Mouse (Mus musculus) liver, postnatal 0 days (tissue): ENCODE data around the gene Thrsp. TPM values are rescaled to one million over a fixed set of nuclear protein-coding genes. Genes with fewer than 3 reads are reported as not detected.

Experiments used
- ATAC-seq: fragments of 200-750 bp; cut with Nextera tagmentation; 2 replicates; pipeline ENCODE4 v1.8.0; 2017; ENCODE audit warnings: mild to moderate bottlenecking, moderate library complexity
- DNase-seq: peaks from one replicate; pipeline ENCODE4 v3.0.0-alpha.2; 2016
- H3K27ac ChIP-seq: fragments of 300-500 bp; sonication (generic); 2 replicates; pipeline ENCODE4 v1.5.1; 2014; ENCODE audit warnings: antibody characterized with exemption, moderate library complexity, mild to moderate bottlenecking, low read depth
- H3K27me3 ChIP-seq: fragments of 300-500 bp; sonication (generic); 2 replicates; pipeline ENCODE4 v1.6.1; 2014; ENCODE audit warnings: low read length, control low read depth, mixed read lengths; ENCODE audit not compliant: insufficient read depth
- H3K36me3 ChIP-seq: fragments of 300-500 bp; sonication (generic); replicated peaks from 2 replicates; pipeline ENCODE4 v1.6.1; 2014; ENCODE audit warnings: mild to moderate bottlenecking, control low read depth, low read length, moderate library complexity, mixed read lengths; ENCODE audit not compliant: insufficient read depth
- H3K4me1 ChIP-seq: fragments of 300-500 bp; sonication (generic); 2 replicates; pipeline ENCODE4 v1.6.1; 2014; ENCODE audit warnings: antibody characterized with exemption, mild to moderate bottlenecking, control low read depth; ENCODE audit not compliant: insufficient read depth
- H3K4me2 ChIP-seq: fragments of 300-500 bp; sonication (generic); 2 replicates; pipeline ENCODE4 v1.6.1; 2014; ENCODE audit warnings: low read depth, mild to moderate bottlenecking, low read length, moderate library complexity, mixed read lengths
- H3K4me3 ChIP-seq: fragments of 300-500 bp; sonication (generic); 2 replicates; pipeline ENCODE4 v1.5.1; 2014; ENCODE audit warnings: low read depth, low read length
- H3K9ac ChIP-seq: fragments of 300-500 bp; sonication (generic); replicated peaks from 2 replicates; pipeline ENCODE4 v1.6.1; 2014; ENCODE audit warnings: mild to moderate bottlenecking, moderate library complexity
- H3K9me3 ChIP-seq: fragments of 300-500 bp; sonication (generic); 2 replicates; pipeline ENCODE4 v1.6.1; 2016; ENCODE audit warnings: mild to moderate bottlenecking, control low read depth, low read length, mixed read lengths
- CTCF ChIP-seq: sonication (generic); IDR thresholded peaks from 2 replicates; pipeline ENCODE4 v1.5.1; 2016; ENCODE audit warnings: antibody characterized with exemption, low read depth
- EP300 ChIP-seq: IDR thresholded peaks from 2 replicates; pipeline ENCODE4 v1.6.1; 2016; ENCODE audit warnings: antibody characterized with exemption, low read depth, mild to moderate bottlenecking
- WGBS: fragments of 180-500 bp; shearing (Covaris S2); extraction: QIAGEN DNeasy Blood & Tissue Kit; methylation state at CpG from one replicate; pipeline ENCODE4 v1.1.7; 2014; ENCODE audit not compliant: insufficient replicate concordance; 5-methylcytosine and 5-hydroxymethylcytosine counted together
- polyA plus RNA-seq: library from polyadenylated mRNA; unstranded; fragments of >200 nt; fragmentation: Nextera tagmentation; extraction: Ambion mirVana; gene quantifications from 2 replicates; pipeline ENCODE4 v1.2.1, GENCODE M21; 2015

The Thrsp gene
- polyA plus RNA-seq, 1 experiment from 2014 or later, result 2.1 TPM

DNA sequence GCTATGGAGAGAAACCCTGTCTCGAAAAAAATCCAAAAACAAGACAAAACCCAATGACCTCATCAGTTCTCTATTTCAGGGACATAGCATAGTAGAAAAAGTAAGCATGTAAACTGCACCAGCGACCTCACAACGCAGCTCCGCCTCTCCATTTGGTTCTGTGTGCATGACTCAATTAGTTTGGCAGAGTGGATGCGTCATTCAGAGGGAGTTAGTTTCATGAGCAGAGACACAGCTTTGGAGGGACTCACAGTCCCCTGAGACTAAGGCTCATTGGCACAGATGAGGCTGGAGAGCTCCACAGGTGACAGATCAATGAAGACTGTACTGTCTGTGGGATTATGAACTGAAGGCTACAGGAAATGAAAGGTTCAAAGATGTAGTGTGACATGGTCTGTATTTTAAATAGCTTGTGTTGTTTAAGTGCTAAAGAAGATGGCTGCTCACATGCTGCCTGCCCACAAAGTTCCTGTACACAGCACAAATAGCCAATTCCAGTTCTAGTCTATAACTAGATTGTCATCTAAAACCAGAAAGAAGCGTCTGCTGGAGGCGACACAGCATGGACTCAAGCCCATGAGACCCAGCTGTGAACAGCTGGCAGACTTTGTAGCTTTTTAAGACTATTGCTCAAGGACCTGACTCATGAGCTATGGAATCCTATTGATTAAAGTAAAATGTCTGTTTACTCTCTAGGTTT, 31.3 kb downstream of the Thrsp start:
- Histone ChIP-seq H3K4me2 (no peak overlapping the region), H3K27ac (no peak overlapping the region), H3K9ac (no peak overlapping the region), H3K27me3 (no peaks in the 10 kb centered on the region), H3K36me3 (peaks cover 77% of the 10 kb centered on the region), H3K9me3 (no peaks in the 10 kb centered on the region), H3K4me3 (no peak overlapping the region), H3K4me1 (no peaks in the 10 kb centered on the region)
- 86% methylated on average over 7 of the region's 7 CpGs for WGBS
- ATAC-seq (no peak), DNase-seq (no peak)
- no peak for TF ChIP-seq EP300
- no peak for TF ChIP-seq CTCF

DNA sequence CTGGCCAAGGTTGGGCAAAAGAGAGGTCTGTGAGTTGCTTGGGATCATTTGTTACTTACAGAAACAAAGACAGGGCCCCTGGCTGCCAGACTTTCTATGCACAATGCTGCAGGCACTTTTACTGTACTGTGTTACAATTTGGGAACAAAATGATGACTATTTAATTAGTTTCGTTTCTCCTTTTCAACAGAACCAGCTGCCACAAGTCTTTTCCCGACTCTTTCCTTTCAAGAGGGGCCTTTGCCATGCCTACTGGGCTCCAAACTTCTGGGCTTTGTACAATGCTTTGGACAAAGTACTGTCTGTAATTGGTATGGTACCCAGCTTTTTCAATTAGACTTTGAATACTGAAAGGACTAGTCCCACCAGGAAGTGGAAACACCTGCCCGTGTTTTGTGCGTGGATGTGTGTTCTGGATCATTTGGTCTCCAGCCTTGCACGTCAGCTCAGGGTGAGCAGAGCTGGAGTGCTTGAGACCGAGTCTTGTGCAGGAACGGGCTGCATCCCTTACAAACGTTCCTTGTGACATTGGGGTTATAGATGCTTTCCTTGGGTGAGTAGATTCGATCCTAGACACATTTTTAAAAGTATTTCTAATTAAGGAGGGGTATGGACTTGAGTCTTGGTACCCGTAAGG, 33.9 kb downstream of the Thrsp start:
- H3K27ac ChIP-seq, result no peak overlapping the region
- no peaks in the 10 kb centered on the region for H3K4me1 ChIP-seq
- DNase-seq (no peak), ATAC-seq (no peak)
- no peaks in the 10 kb centered on the region for H3K9me3 ChIP-seq
- no peak overlapping the region for H3K4me3 ChIP-seq
- H3K27me3 ChIP-seq, result no peaks in the 10 kb centered on the region
- peaks cover 73% of the 10 kb centered on the region for H3K36me3 ChIP-seq
- TF ChIP-seq CTCF (no peak), EP300 (no peak)
- WGBS, result 84% methylated on average over 10 of the region's 10 CpGs
- H3K9ac ChIP-seq, result no peak overlapping the region
- no peak overlapping the region for H3K4me2 ChIP-seq

DNA sequence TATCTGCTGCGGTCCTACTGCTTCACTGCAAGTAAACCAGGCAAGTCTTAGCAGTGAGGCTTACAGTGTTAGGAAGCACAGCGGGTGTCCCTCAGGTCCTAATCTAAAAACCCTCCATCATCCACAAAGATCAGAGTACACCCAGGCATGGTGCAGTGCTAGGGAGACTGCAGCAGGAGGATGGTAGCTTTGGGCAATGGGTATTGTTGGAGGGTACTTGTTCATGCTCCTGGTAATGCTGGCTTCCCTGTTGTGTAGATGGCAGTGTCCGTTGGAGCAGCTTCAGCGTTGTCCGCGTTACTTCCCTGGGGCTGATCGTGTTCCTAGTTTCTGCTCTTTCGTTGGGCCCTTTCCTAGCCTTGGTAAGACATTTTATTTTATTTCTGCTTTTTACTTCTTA, 34.9 kb downstream of the Thrsp start:
- Histone ChIP-seq H3K4me2 (no peak overlapping the region), H3K27me3 (no peaks in the 10 kb centered on the region), H3K36me3 (peaks cover 72% of the 10 kb centered on the region), H3K9ac (no peak overlapping the region), H3K9me3 (no peaks in the 10 kb centered on the region), H3K4me3 (no peak overlapping the region), H3K27ac (no peak overlapping the region), H3K4me1 (no peaks in the 10 kb centered on the region)
- no peak for DNase-seq
- ATAC-seq, result no peak
- TF ChIP-seq EP300, result no peak
- TF ChIP-seq CTCF, result no peak
- WGBS, result 84% methylated on average over 8 of the region's 8 CpGs

DNA sequence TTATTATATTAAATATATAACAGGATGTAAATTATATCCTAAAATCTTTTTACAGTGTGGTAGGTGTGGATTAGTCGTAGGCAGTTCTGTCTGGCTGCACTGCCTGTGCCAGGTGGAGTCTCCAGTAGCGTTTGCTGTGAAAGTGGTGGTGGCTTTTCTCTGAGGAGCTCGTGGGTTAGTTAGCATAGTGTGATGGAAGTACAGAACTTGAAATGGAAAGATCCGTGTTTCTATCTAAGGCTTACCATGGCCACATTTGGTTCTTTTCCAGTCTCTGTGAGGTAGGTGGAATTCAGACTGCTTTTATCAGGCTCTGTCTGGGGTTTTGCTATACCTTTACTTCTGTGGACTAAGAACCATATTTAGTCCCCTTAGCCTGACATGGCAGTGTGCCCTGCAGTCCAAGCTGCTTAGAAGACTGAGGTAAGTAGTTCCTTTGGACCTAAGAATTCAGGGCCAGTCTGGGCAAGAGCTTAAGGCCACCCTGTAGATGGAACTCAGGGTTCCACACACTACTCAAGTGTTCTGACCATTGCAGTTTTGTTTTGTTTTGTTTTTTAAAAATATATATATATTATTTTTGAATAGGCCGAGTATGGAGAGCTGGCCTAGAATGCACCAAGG, 36.9 kb downstream of the Thrsp start:
- H3K4me3 ChIP-seq, result no peak overlapping the region
- 84% methylated on average over 5 of the region's 5 CpGs for WGBS

DNA sequence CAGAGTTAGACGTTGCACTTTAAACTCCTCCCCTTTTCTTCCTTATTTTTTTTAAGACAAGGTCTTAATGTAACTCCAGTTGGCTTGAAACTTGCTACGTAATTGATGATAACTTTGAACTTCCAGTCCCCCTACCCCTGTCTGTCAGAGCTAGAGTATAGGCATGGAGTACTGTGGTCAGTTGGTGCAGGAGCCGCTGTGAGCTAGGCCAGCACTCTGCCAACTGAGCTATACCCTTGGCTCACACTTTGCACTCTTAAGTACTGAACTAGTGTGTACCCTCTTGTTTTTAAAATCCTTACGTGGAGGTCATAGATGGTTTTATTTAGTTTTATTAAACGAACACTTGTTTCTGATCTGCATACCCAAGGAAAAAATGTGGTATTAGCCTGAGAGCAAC, 38.2 kb downstream of the Thrsp start:
- no peak overlapping the region for H3K9ac ChIP-seq
- DNase-seq, result no peak
- H3K36me3 ChIP-seq, result peaks cover 71% of the 10 kb centered on the region
- ATAC-seq, result no peak
- H3K4me1 ChIP-seq, result no peaks in the 10 kb centered on the region
- no peaks in the 10 kb centered on the region for H3K27me3 ChIP-seq
- TF ChIP-seq EP300, result no peak
- no peak for TF ChIP-seq CTCF
- H3K27ac ChIP-seq, result no peak overlapping the region
- no peak overlapping the region for H3K4me2 ChIP-seq
- H3K4me3 ChIP-seq, result no peak overlapping the region
- 86% methylated on average over 5 of the region's 5 CpGs for WGBS
- H3K9me3 ChIP-seq, result no peaks in the 10 kb centered on the region

More for the DNA sequence above, 36.9 kb downstream of the Thrsp start:
- TF ChIP-seq CTCF (no peak), EP300 (no peak)
- Histone ChIP-seq H3K4me2 (no peak overlapping the region), H3K27ac (no peak overlapping the region), H3K9me3 (no peaks in the 10 kb centered on the region), H3K9ac (no peak overlapping the region), H3K27me3 (no peaks in the 10 kb centered on the region), H3K4me1 (no peaks in the 10 kb centered on the region), H3K36me3 (peaks cover 68% of the 10 kb centered on the region)
- ATAC-seq, result no peak
- no peak for DNase-seq

DNA sequence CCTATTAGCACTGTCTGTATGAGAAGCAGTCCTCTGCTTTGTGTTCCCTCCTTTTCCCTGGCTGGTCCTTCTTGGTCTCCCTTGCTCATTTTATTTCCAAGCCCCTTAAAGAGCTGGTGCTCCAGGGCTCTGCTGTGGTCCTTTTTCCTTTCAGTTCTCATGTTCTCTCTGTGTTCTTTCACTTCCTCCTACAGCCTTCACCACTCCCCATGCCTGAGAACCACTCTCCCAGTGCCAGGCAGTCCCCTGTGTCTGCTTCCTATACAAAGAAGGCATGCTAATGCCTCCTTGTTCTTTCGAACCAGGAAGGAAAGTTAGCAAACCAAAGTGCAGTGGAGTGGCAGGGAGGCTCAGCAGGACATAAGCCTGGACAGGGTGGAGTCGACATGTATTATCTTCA, 41.6 kb downstream of the Thrsp start:
- H3K36me3 ChIP-seq, result peaks cover 44% of the 10 kb centered on the region

More for the DNA sequence above, 41.6 kb downstream of the Thrsp start:
- no peak for ATAC-seq
- Histone ChIP-seq H3K9me3 (no peaks in the 10 kb centered on the region), H3K9ac (0 out of 2 replicates have a peak overlapping the region, but pooled peaks have one; percentile 7), H3K27ac (no peak overlapping the region), H3K27me3 (no peaks in the 10 kb centered on the region), H3K4me1 (peaks cover 10% of the 10 kb centered on the region), H3K4me3 (no peak overlapping the region), H3K4me2 (no peak overlapping the region)
- no peak for TF ChIP-seq CTCF
- no peak for TF ChIP-seq EP300
- no peak for DNase-seq
- 52% methylated on average over 2 of the region's 2 CpGs for WGBS
